Mouse (Mus musculus) ES-E14 (cell line): ENCODE results near the gene Gusb. TPM values are rescaled to one million over a fixed set of nuclear protein-coding genes. Genes with fewer than 3 reads are reported as not detected.

ENCODE experiments used
- DNase-seq: peaks from one replicate; pipeline ENCODE4 v3.0.0-alpha.2; 2013; ENCODE audit warnings: low read depth, low spot score
- H3K27ac ChIP-seq: 2 replicates; pipeline ENCODE4 v1.5.1; 2012; ENCODE audit warnings: low read depth, mild to moderate bottlenecking, low read length, moderate library complexity, mixed read lengths; ENCODE audit not compliant: poor library complexity, insufficient read depth, severe bottlenecking
- H3K36me3 ChIP-seq: 2 replicates; pipeline ENCODE4 v1.6.1; 2012; ENCODE audit warnings: mild to moderate bottlenecking, low read length, moderate library complexity, mixed read lengths; ENCODE audit not compliant: control insufficient read depth, poor library complexity, insufficient read depth, severe bottlenecking
- H3K4me1 ChIP-seq, 2 experiments: fragments of 150-350 bp in 1 of 2; sonication (generic) in 1 of 2; 2 replicates each; pipeline ENCODE4 v1.6.1; 2012; ENCODE audit warnings: low read length in 2 of 2, mild to moderate bottlenecking in 1 of 2, mixed read lengths in 1 of 2; ENCODE audit not compliant: control insufficient read depth in 2 of 2, insufficient read depth in 2 of 2, poor library complexity in 1 of 2
- H3K4me3 ChIP-seq, 2 experiments: fragments of 150-350 bp in 1 of 2; sonication (generic) in 1 of 2; 2 replicates each; pipeline ENCODE4 v1.5.1; 2012; ENCODE audit warnings: low read length in 2 of 2, low read depth in 1 of 2, mild to moderate bottlenecking in 1 of 2, mixed read lengths in 1 of 2; ENCODE audit not compliant: insufficient read depth in 1 of 2, poor library complexity in 1 of 2, severe bottlenecking in 1 of 2
- H3K9ac ChIP-seq: 2 replicates; pipeline ENCODE4 v1.6.1; 2012; ENCODE audit warnings: low read depth, mild to moderate bottlenecking, low read length, mixed read lengths; ENCODE audit not compliant: poor library complexity, insufficient read depth, severe bottlenecking
- H3K9me3 ChIP-seq: fragments of 150-350 bp; sonication (generic); 2 replicates; pipeline ENCODE4 v1.6.1; 2012; ENCODE audit warnings: low read depth, mild to moderate bottlenecking, low read length; ENCODE audit not compliant: control insufficient read depth, insufficient read depth
- CHD2 ChIP-seq: IDR thresholded peaks from 2 replicates; pipeline ENCODE4 v1.6.1; 2014; ENCODE audit warnings: mild to moderate bottlenecking, low read depth, low read length, inconsistent platforms
- HCFC1 ChIP-seq: IDR thresholded peaks from 2 replicates; pipeline ENCODE4 v1.6.1; 2012; ENCODE audit warnings: low read length, inconsistent platforms, borderline replicate concordance; ENCODE audit not compliant: insufficient read depth
- MAFK ChIP-seq: IDR thresholded peaks from 2 replicates; pipeline ENCODE4 v1.6.1; 2014; ENCODE audit warnings: mild to moderate bottlenecking, low read depth, low read length, inconsistent platforms; ENCODE audit not compliant: insufficient read depth
- ZC3H11A ChIP-seq: IDR thresholded peaks from 2 replicates; pipeline ENCODE4 v1.6.1; 2012; ENCODE audit warnings: low read depth, mild to moderate bottlenecking, inconsistent platforms, low read length, borderline replicate concordance
- ZNF384 ChIP-seq: IDR thresholded peaks from 2 replicates; pipeline ENCODE4 v1.6.1; 2012; ENCODE audit warnings: low read depth, low read length, inconsistent platforms
- in situ Hi-C, 2 experiments: fragments of 600-800 bp; cut with MboI; formaldehyde crosslinking; loops; one replicate each; pipeline ENCODE4 v1.15.1; 2025; ENCODE audit warnings: low sequenced_read_pairs in 2 of 2, inconsistent platforms in 1 of 2; ENCODE audit not compliant: unreplicated experiment in 2 of 2
- total RNA-seq: library from RNA; depleted of rRNA; stranded (reverse); fragments of 300-350 nt; gene quantifications from 2 replicates; pipeline ENCODE4 v1.2.3, GENCODE M21; 2012

Gusb gene
- total RNA-seq, 1 experiment, result 29.0 TPM

DNA sequence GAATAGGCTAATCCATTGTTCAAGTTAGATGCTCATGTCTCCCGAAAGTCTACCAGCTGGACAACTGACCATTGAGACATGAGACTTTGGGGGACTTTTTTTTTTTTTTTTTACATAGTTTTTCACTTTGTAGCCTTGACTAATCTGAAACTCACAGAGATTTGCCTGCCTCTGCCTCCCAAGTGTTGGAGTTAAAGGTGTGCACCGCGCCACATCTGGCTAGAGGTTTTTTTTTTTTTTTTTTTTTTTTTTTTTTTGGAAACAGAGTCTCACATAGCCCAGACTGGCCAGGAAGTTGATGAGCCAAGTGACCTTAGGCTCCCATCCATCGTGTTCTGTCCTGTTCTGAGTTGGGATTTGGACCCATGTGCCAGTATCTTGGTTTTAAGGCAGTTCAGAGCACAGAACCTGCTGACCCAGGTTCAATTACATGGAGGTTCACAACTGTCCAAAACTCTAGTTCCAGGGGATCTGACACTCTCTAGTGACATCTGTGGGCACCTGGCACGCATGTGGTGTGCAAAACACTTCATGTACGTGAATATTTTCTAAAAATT is 5.3 kb upstream of the Gusb start:
- H3K27ac ChIP-seq, result no peak overlapping the region
- peaks cover under 1 to 4% of the 10 kb centered on the region in 2 experiments; a peak in 2 of 4 replicates for H3K4me1 ChIP-seq
- in situ Hi-C loops, result no loop called here
- no peak overlapping the region for H3K4me3 ChIP-seq
- TF ChIP-seq MAFK (no peak), ZNF384 (peak; percentile 53; the same call in 1 of the 2 replicates), CHD2 (no peak), ZC3H11A (no peak), HCFC1 (no peak)
- no peak overlapping the region for H3K9ac ChIP-seq
- H3K36me3 ChIP-seq, result peaks cover 7% of the 10 kb centered on the region; the same call in 1 of the 2 replicates
- H3K9me3 ChIP-seq, result no peaks in the 10 kb centered on the region
- DNase-seq, result no peak

DNA sequence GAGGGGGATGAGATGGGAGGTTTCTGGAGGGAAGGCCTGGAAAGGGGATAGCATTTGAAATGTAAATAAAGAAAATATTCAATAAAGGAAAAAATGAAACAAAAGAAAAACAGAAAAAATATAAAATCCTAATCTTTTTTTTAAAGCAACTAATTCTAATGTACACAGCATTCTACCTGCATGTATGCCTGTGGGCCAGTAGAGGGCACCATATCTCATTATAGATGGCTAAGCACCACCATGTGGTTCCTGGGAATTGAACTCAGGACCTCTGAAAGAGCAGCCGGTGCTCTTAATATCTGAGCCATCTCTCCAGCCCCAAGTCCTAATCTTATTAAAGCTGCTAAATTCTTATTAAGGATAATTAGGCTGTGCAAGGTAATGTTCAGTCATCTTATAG is 4.5 kb upstream of the Gusb start:
- Histone ChIP-seq H3K9ac (no peak overlapping the region), H3K4me1 (peaks cover 3 to 7% of the 10 kb centered on the region in 2 experiments; a peak in 3 of 4 replicates), H3K27ac (no peak overlapping the region), H3K4me3 (no peak overlapping the region), H3K9me3 (no peaks in the 10 kb centered on the region), H3K36me3 (peaks cover 7% of the 10 kb centered on the region; the same call in 1 of the 2 replicates)
- TF ChIP-seq CHD2, result 0 out of 2 replicates have a peak, but pooled peaks have one; percentile 9
- TF ChIP-seq MAFK, result no peak
- no peak for TF ChIP-seq ZNF384
- in situ Hi-C loops, result no loop called here
- no peak for DNase-seq

DNA sequence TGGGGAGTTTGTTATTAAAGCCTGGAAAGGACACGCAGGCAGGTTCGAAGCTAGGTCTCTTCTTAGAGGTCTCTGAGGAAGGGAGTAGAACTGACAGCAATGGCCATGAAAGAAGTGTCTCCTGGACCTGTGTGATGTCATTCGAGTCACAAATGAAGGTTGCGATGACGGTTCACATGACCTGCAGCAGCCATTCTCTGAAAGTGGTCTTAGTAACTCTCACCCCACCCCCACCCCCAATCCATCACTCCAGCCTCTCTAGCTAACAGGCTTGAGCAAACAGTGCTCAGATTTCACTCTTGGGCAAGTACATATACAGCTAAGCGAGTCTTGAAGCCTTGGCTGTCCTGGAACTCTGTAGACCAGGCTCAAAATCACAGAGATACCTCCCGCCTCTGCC is 380 bp upstream of the Gusb start:
- DNase-seq, result no peak
- no peak for TF ChIP-seq CHD2
- no peak for TF ChIP-seq MAFK
- no peak for TF ChIP-seq ZC3H11A
- TF ChIP-seq ZNF384, result no peak
- TF ChIP-seq HCFC1, result no peak
- in situ Hi-C loops, result no loop called here
- Histone ChIP-seq H3K9ac (no peak overlapping the region), H3K9me3 (no peaks in the 10 kb centered on the region), H3K36me3 (no peaks in the 10 kb centered on the region; the same call in 1 of the 2 replicates), H3K4me3 (peak overlapping the region in 1 of 2 experiments; percentile 67; a peak in 2 of 4 replicates), H3K27ac (no peak overlapping the region), H3K4me1 (peaks cover 3 to 14% of the 10 kb centered on the region in 2 experiments; a peak in 3 of 4 replicates)

DNA sequence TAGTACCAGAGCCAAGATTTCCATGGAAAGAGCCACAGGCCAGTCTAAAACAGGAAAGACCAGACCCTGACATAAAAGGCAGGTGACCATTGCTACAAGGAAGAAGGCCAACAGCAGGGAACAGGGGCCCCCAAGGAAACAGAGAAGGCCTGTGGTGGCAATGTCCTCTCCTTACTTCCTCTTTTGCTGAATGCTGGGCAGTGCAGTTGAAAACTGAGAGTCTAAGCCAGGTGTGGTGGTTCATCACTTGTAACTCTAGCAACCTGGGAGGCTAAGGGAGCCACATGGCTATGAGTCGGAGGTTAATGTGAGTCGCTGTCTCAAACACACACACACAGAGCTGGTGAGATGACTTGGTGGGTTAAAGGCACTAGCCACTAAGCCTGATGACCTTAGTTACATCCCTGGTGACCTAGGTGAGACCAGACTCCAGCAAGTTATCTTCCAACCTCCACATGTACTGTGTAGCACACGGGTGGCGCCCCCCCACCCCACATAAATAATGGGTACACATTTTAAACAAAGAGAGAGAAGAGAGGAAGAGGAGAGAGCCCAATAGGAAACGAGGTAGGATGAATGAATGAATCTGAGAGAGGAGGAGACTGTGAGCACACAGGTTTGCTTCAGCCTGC is 1.4 kb downstream of the Gusb start:
- in situ Hi-C loops, result no loop called here
- Histone ChIP-seq H3K4me1 (peaks cover 3 to 19% of the 10 kb centered on the region in 2 experiments; a peak in 3 of 4 replicates), H3K9ac (no peak overlapping the region), H3K4me3 (peak overlapping the region in 1 of 2 experiments; percentile 83; a peak in 3 of 4 replicates), H3K27ac (no peak overlapping the region), H3K9me3 (no peaks in the 10 kb centered on the region), H3K36me3 (no peaks in the 10 kb centered on the region; the same call in 1 of the 2 replicates)
- DNase-seq, result no peak
- TF ChIP-seq MAFK (no peak), CHD2 (no peak), ZC3H11A (no peak), ZNF384 (no peak), HCFC1 (no peak)
